Mouse (Mus musculus): ENCODE data around the gene Il6ra. TPM values are rescaled to one million over a fixed set of nuclear protein-coding genes. Genes with fewer than 3 reads are reported as not detected.

Gene Il6ra
- polyA plus RNA-seq (2012; rRNA removed): 0.78 and 1.2 TPM in 2 replicates

GRCm38 (mm10) chr3:89912543-89913391 lies at the start of gene Il6ra:
Il6ra (minus strand) TSS chr3:89913196.

DNA sequence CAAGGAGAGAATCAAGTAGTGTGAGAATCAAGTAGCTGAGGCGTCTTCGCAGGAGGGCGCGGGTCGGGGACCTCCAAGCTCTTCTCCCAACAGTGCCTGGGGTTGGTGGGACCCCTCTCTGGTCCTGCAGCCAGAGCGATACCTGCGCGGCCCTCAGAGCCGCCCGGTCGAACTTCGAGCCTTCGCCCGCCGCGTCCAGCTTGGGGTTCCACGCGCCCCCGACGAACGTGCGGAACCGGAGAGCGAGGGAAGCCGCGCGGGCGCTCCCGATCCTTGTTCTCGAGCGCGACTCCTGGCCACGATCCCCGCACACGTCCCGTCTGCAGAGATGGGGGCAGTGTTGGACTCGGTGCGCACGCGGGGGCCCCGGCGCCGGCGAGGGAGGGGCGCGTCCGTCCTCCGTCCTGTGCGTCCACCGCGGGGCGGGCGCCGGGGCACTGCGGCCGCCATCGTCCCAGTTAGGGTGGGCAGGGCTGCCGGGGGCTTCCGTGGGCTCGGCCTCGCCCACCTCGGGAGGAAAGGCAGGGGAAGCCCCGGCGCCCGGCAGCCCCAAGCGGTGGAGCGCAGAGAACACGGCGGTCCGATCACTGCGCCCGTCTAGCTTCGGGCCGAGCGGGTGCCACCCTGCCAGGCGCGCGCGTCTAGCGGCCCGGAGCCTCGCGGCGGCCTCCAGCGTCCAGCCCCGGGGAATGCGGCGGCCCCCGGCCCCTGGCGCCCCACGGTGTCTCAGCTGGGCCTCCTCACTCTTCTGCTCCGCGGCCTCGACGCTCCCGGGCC lies 82.0 kb downstream of the Il6ra start, which contains the start of gene She:
Gene She (plus strand): TSS at position 556 of the 777 bp plus-strand sequence.

Other genes with a start within 250 kb of the Il6ra start
- 9.2 and 11.7 TPM in 2 replicates for gene Adar, start 198.2 kb downstream of the Il6ra start, polyA plus RNA-seq (2012; rRNA removed)
- gene Chrnb2, start 148.6 kb downstream of the Il6ra start, polyA plus RNA-seq (2012; rRNA removed): 0.15 TPM in 2 replicates
- gene Ube2q1, start 139.6 kb downstream of the Il6ra start, polyA plus RNA-seq (2012; rRNA removed): 9.0 and 11.0 TPM in 2 replicates
- 0.60 and 0.61 TPM in 2 replicates for gene She, start 81.8 kb downstream of the Il6ra start, polyA plus RNA-seq (2012; rRNA removed)
- gene Atp8b2, start 50.3 kb upstream of the Il6ra start, polyA plus RNA-seq (2012; rRNA removed): 2.8 TPM in 2 replicates
- gene Hax1, start 85.6 kb upstream of the Il6ra start, polyA plus RNA-seq (2012; rRNA removed): 65.3 and 70.2 TPM in 2 replicates
- gene 4933434E20Rik, start 138.4 kb upstream of the Il6ra start, polyA plus RNA-seq (2012; rRNA removed): 17.5 and 23.7 TPM in 2 replicates
- gene Ubap2l, start 139.4 kb upstream of the Il6ra start, polyA plus RNA-seq (2012; rRNA removed): 52.3 and 56.0 TPM in 2 replicates
- 84.8 and 95.8 TPM in 2 replicates for gene Tpm3, start 159.5 kb upstream of the Il6ra start, polyA plus RNA-seq (2012; rRNA removed)
- gene Nup210l, start 190.9 kb upstream of the Il6ra start, polyA plus RNA-seq (2012; rRNA removed): 0.25 and 0.33 TPM in 2 replicates

Data from liver, embryonic 14 days (tissue).